Mouse (Mus musculus): ENCODE results near the gene Faah.

- no peak for TF ChIP-seq CTCF (IDR thresholded peaks at IDR 0.05; ENCODE audit: control insufficient read depth, insufficient read depth, insufficient replicate concordance, low read depth, low read length)
- no peak for TF ChIP-seq POLR2A (IDR thresholded peaks at IDR 0.05; ENCODE audit: control insufficient read depth, low read depth, low read length)
Observed at GRCm38 (mm10) chr4:115995376-115995730, 22.4 kb downstream of the Faah start.

All from testis, adult 2 months (tissue).